Mouse (Mus musculus) skeletal muscle tissue, adult 2 months (tissue): ENCODE measurements around the gene Vwce.

Experiments used
- DNase-seq: peaks from one replicate; pipeline ENCODE4 v3.0.0-alpha.2; 2012; ENCODE audit warnings: low read depth, low spot score

Vwce gene

GRCm38 (mm10) chr19:10645616-10646015 is 11.6 kb downstream of the Vwce start:
- no peak for DNase-seq

- no peak for DNase-seq
Observed at GRCm38 (mm10) chr19:10648156-10648555, 14.1 kb downstream of the Vwce start.

DNA sequence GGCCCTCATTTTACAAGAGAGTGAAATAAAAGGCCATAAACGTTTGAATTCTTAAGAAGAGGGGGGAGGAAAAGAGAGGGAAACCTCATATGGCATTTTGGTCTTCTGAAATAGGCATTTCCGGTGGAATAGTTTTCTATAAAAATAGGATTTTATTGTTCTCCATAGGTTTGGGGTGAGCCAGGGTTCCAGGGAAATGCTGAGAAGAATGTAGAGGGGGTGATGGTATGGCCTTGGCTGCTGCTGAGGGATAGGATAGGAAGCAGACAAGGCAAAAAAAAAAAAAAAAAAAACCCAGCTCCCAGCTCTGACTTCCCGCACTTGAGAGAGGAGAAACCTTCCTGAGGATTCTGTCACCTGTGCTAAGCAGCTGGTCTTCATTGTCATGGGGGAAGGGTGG is 22.0 kb downstream of the Vwce start:
- no peak for DNase-seq

- no peak for DNase-seq
Observed at GRCm38 (mm10) chr19:10657742-10658141, 23.7 kb downstream of the Vwce start.

DNA sequence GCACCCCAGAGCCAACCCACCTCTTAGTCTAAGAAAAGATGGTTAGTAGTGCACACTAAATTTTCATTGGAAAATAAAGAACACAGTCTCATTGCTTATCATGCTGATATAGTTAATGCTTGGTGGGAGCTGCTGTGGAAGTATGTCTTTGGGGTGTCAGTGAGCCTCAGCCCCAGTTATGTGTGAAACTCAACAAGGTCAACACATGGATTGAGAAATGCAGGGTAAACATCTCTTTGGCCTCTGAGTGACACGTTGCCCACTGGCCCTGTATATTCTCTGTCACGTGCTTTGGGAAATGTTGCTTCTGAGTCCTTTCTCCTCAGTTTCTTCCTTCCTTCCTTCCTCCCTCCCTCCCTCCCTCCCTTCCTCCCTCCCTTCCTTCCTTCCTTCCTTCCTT is 24.4 kb downstream of the Vwce start:
- DNase-seq: no peak

DNA sequence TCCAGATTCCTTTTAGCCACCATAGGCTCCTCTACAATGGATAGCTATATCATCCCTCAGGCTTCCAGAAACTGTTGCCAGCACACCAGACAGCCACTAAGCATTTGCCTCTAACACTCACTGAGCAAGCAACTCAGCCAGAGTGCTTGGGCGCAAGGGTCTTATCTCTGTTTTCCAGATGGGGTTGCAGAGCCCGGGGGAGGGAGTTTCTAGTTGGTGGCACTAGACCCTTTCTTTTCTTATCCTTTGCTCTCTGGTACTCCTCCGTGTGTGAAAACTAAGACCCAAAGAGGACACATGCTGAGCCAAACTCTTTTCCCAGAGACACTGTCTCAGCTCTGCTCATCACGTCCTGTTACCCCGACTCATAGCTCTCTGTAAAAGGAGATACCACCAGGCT is 27.4 kb downstream of the Vwce start:
- DNase-seq: no peak

DNA sequence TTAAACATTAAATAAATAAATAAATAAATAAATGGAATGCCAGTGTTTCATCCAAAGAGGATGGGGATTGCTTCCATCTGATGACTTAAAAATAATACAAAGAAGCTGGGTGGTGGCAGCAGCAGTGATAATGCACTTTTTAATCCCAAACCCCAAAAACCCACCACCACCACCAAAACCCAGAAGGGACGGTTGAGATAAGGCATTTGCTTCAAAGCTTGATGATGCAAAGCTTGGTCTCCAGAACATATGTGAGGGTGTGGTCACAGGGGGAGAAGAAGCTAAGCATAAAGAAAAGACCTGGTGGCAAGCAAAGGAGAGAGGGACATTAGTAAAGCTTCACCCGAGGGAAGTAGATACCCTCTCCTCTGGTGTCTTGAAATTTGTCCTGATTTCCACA is 27.9 kb downstream of the Vwce start:
- DNase-seq: no peak

DNA sequence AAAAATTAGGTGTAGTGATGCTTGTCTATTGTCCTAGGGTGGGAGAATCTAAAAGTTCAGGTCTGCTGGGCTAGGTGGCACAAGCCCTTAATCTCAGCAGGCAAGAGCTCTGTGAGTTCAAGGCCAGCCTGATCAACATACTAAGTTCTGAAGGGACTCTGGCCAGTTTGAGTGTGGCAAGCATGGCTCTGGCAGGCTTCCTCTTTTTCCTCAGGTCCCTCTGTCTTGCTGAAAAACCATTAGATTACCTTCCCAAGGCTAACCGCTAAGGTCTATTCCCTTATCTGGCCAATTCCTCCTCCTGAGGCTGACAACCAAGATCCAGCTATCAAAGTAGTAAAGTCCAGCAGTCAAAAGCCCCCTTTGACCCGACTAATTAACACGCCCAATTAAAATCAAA is 28.7 kb downstream of the Vwce start:
- DNase-seq: no peak

DNA sequence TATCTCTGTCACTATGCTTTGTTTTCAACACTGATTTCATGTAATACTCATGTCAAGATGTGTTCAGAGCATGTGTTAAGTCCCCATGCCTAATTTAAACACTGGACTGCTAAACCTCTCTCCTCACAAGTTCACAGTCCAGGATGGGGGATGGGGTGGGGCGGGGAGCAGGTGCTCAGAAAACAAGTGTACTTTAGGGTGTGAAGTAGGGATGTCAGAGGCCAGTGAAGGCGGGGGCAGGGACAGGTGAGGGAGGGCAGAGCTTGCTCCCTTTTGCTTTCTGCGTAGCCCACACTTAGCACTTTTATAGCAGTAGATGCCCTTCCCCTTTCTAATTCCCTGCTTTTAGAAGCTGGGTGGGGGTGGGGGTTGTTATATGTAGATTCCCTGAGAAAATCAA is 31.1 kb downstream of the Vwce start:
- no peak for DNase-seq

DNA sequence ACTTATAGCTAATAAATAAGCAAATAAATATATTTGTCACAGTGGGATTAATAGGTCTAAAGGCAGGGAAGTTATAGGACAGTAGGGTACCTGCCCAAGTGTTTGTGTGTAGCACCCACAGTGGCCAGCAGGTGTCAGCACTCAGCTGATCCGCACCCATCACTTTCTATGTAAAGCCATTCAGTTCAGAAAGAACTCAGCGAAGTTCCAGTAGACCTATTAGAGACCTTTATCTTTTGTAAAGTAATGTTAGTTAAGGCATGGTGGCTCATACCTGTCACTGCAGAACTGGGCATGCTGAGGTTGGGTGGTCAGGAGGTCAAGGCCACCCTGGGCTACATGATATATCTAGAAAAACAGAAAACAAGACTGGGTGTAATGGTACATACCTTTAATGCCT is 31.5 kb downstream of the Vwce start:
- peak; percentile 40 for DNase-seq

DNA sequence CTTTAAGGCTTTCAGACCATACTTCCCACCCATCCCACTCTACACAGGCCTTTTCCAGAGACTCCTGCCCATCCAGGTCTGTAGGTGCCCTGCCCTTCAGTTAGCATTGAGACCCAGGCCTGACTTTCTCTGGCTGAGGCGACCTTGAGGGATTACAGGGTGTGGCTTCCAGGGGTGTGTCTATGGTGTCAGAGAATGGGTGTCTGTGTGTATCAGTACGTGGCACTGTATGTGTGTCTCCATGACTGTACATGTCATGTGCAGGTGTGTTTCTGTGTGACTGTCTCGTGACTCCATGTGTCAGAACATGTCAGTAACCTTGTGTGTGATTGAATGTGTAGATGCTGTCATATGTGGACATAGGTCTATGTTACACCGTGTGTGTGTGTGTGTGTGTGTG is 37.3 kb downstream of the Vwce start:
- no peak for DNase-seq

GRCm38 (mm10) chr19:10671854-10672417 is 37.9 kb downstream of the Vwce start:
- no peak for DNase-seq

DNA sequence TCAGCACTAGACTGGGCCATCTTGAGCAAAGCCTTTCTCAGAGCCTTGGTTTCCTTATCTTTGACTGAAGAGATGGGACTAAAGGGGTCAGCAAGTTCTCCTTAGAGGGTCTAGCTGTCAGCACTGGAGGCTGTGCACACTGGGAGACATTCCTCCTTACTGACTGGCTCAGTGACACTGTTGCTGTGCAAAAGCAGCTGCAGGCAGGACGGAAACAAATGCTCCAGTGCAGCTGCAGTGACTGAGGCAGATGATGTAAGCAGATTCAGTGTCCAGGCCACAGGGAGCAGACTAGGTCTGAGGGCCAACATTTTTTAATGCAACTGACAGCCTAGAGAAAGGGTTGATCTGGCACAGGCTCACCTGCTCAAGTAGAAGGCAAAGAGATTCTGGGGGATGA is 39.3 kb downstream of the Vwce start:
- DNase-seq: no peak

DNA sequence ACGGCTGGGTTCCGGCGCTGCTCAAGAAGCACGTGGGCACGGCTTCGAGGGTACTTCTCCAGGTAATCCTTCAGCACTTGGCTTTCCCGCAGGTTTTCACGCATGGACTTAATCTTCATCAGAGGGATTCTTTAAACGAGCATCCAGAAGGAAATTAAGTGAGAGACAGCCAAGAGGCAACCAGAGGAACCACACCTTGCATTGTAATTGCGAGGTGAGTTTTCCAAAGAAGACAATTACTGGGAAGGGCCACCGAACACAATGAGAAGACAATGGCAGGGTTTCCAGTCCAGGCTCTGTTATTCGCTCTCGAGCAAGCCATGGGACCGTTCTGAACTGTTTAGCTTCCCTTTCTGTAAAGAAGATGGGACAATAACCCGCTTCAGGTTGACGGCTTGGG is 42.6 kb downstream of the Vwce start:
- no peak for DNase-seq

DNA sequence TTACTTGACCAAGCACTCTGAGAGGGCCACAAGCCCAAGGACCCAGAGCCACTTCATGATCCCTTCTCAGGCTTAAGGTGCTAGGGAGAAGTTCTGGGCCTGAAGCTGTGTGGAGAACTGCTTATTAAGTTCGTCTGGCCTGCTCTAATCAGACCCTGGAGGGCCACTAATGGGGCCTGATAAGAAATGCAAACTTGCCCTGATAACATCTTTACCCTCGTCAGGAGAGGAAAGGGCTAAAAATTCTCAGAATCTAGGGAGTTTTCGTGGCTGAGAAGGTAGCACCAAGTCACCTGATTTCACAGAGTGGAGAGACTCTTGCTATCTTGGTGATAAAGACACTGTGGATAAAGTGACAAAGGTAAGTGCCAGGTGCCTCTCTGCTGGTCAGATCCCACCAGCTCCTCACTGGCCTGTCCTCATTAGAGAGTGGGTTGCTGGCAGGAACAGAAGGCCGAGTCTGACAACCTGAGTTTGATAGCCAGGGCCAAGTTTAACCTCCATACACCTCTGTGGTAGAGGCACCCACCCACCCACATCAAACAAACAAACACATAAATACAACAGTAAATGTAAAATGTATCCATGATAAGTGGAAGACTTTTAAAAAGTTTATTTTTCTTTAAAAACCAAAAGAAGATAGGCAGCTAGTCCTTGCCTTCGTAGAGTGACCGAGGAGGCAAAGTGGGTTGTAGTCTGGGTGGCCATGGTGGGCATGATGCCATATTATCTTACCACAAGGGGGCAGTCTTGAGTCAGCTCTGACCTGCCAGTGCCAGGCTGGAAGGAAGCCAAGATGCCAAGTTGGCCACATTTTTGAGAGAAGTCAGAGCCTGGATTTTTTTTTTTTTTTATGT is 44.1 kb downstream of the Vwce start, which contains the start of gene Pga5:
TSS of gene Pga5 (minus strand) at position 157 of the 857 bp plus-strand sequence.
- peak; percentile 75 for DNase-seq

DNA sequence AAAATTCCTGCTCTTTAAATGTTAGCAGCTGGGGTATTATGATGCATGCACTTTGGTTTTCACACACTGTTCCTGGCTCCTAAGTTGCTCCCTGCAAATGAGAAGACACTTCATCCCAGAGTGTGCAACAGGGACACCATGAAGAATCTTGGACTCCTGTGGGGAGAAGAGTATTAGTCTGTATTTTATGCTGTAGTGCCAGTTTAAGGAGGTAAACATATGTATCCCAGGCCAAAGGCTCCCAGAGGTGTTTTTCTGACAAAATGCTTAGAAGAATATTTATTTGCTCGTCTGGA is 44.7 kb downstream of the Vwce start:
- no peak for DNase-seq

DNA sequence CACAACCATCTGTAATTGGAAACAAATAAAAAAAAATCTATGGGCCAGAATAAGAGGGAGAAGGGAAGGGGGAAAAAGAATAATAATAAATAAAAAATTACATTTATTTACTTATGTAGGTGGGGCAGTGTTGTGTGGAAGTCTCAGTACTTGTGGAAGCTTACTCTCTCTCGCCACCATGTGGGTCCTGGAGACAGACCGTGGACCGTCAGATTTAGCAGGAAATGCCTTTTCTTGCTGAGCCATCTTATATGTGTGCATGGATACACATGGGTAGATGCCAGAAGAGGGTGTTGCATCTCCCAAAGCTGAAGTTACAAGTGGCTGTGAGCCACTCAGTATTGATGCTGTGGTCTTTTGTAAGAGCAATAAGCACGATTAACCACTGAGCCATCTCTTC is 47.6 kb downstream of the Vwce start:
- no peak for DNase-seq

DNA sequence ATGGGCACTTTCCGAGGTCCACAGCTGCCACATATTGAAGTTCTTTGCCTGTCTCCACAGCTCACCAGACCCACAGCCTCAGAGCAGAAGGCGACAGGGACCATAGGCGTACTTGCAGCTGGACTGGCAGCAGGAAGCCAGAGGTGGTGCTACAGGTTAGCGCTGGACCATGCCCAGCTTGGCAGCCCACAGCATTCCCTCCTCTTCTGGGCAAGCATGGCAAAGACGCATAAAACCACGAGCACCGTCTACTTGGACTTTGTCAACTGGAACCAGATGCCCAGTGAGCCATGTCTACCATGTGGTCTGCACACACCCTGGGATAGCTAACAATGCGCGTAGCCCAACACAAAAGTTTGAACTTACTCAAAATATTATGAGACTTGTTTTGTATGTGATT is 51.1 kb downstream of the Vwce start:
- no peak for DNase-seq

- DNase-seq: no peak
Observed at GRCm38 (mm10) chr19:10685727-10686126, 51.7 kb downstream of the Vwce start.

GRCm38 (mm10) chr19:10688537-10689352 is 54.7 kb downstream of the Vwce start, which contains the start of gene Vps37c:
TSS of gene Vps37c (plus strand) at chr19:10688735.
- peak; percentile 90 for DNase-seq

DNA sequence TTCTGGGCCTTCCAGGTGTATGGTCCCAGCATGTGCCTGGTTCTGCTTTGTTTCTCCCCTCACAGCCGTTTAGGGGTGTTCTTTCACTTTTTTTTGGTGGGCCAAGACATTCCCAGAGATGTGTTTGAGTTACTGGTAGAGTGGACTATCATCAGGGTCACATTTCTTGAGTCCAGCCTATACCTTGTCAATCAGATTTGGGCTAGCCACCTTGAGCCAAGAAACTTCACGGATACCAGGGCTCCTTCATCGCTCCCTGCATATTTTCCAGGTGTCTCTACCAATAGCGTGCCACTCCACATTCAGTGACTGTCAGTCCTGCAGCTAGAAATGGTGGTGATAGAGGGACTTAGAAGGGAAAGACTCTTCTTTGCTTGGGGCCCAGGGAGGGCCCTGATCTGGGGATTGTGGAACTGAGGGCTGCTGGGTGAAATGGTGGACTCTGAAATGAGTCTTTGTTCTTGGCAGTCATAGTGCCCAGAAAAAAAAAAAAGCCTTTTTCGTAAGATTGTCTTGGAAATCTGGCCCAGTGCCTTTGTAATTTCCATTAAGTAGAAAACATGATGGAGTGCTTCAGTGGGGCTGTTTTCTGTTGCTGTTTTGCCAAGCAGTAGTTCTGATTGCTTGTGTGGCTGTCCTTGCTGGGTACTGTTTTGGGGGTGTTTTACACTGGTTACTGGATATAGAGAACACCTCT is 55.6 kb downstream of the Vwce start:
- DNase-seq: peak; percentile 38

DNA sequence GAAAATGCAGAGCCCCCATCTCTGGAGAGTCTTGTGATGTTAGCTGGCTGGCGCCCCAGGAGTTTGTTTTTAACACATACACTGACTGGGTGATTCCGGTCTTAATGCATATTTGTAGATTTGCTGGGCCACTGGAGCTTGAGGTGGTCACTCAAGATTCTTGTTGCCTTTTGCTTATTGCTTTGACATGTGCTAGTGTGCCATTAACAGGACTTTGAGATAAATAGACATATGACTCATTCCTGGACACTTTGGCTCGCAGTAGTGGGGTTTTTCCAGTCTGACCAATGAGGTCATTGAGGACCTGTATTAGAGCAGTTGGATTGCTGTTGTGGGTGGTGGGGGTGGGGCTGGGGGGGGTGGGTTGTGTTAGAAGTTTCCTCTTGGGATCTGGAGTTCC is 56.3 kb downstream of the Vwce start:
- DNase-seq: peak; percentile 47
